In genomic region chr5:131759432-131759831, GRCm38 (mm10) we compare ENCODE assay signal across 25 mouse cellular contexts.
DNase-seq lines count a peak whose midpoint lies in the region; ATAC-seq lines count a peak whose summit lies in the region.
"Had no signal": no experiment of that assay in that cellular context is flagged by ENCODE, and none has a peak within 500 bp of the region (broad histone marks: within the 10 kb centered on the region; RNA-seq: fewer than 3 reads in every experiment).

No protein-coding gene starts in this region.

- ATAC-seq in hindbrain, embryonic 14.5 days (ENCODE audit: low FRiP score), result no peak
- ATAC-seq in embryonic facial prominence, embryonic 11.5 days (replicated peaks; ENCODE audit: insufficient number of reproducible peaks, low FRiP score, low TSS enrichment, low read depth), result peak; percentile 34; the same call in 1 of the 2 replicates
- ATAC-seq: forebrain, postnatal 0 days; intestine, postnatal 0 days; liver, embryonic 12.5 days; liver, postnatal 0 days had no signal

- 66% methylated on average over 13 of the region's 13 CpGs for WGBS in hindbrain, embryonic 14.5 days
- 89% methylated on average over 13 of the region's 13 CpGs for WGBS in hindbrain, embryonic 10.5 days
- WGBS in embryonic facial prominence, embryonic 11.5 days, result 74% methylated on average over 13 of the region's 13 CpGs

- peak; percentile 50 for DNase-seq in hindbrain, embryonic 14.5 days (ENCODE audit: low spot score)
- no peak for DNase-seq in hindbrain, embryonic 10.5 days (ENCODE audit: low spot score)
- peak; percentile 26 for DNase-seq in embryonic facial prominence, embryonic 11.5 days (ENCODE audit: low spot score)
- DNase-seq in forelimb bud, embryonic 11.5 days (ENCODE audit: low read depth, low spot score), result peak; percentile 35
- peak; percentile 39 for DNase-seq in mesoderm, embryonic 11.5 days (ENCODE audit: low read depth, low spot score)
- DNase-seq in left cerebral cortex, adult 18-20 months (ENCODE audit: low spot score in 2 of 2), result no peak
- DNase-seq in layer of hippocampus, postnatal 14 days (ENCODE audit: low spot score in 2 of 2), result no peak
- DNase-seq: adrenal gland, postnatal 25 days; B cell, adult 2 months; cerebellum, adult 11-12 months; cerebellum, postnatal 10 days; forebrain, postnatal 0 days; gastrocnemius, postnatal 10 days; heart, postnatal 14 days; kidney, postnatal 25 days; left cerebral cortex, postnatal 4 days; liver, postnatal 0 days; lung, postnatal 4 days; midbrain, embryonic 14.5 days; right cerebral cortex, postnatal 4 days; thymus, adult 2 months; thymus, postnatal 4 days had no signal

- no peaks in the 10 kb centered on the region; the same call in 1 of the 2 replicates for H3K4me1 ChIP-seq in hindbrain, embryonic 14.5 days (replicated peaks; ENCODE audit: control insufficient read depth, insufficient read depth, low read length)
- H3K4me1 ChIP-seq in hindbrain, embryonic 10.5 days (replicated peaks), result no peaks in the 10 kb centered on the region
- no peaks in the 10 kb centered on the region for H3K4me1 ChIP-seq in embryonic facial prominence, embryonic 11.5 days (ENCODE audit: control insufficient read depth, insufficient read depth, low read length)
- H3K4me1 ChIP-seq: liver, embryonic 12.5 days had no signal

- no peaks in the 10 kb centered on the region for H3K27me3 ChIP-seq in hindbrain, embryonic 14.5 days (ENCODE audit: control insufficient read depth, insufficient read depth, low read length)
- H3K27me3 ChIP-seq in hindbrain, embryonic 10.5 days (ENCODE audit: insufficient read depth, poor library complexity, severe bottlenecking), result peaks cover 5% of the 10 kb centered on the region; the same call in 1 of the 2 replicates
- no peaks in the 10 kb centered on the region for H3K27me3 ChIP-seq in embryonic facial prominence, embryonic 11.5 days (ENCODE audit: control insufficient read depth, insufficient read depth, low read length)
- H3K27me3 ChIP-seq: embryonic facial prominence, embryonic 13.5 days; liver, embryonic 12.5 days had no signal

- no peak overlapping the region for H3K4me2 ChIP-seq in hindbrain, embryonic 14.5 days (replicated peaks)
- no peak overlapping the region for H3K4me2 ChIP-seq in embryonic facial prominence, embryonic 11.5 days (ENCODE audit: low read depth, low read length)
- H3K4me2 ChIP-seq: embryonic facial prominence, embryonic 13.5 days; liver, embryonic 12.5 days had no signal

- H3K9ac ChIP-seq in hindbrain, embryonic 14.5 days, result no peak overlapping the region
- H3K9ac ChIP-seq in embryonic facial prominence, embryonic 11.5 days (replicated peaks; ENCODE audit: low read length), result no peak overlapping the region
- H3K9ac ChIP-seq: embryonic facial prominence, embryonic 13.5 days; forebrain, postnatal 0 days; liver, embryonic 12.5 days; liver, postnatal 0 days had no signal

- H3K4me3 ChIP-seq in hindbrain, embryonic 14.5 days (replicated peaks; ENCODE audit: low read length), result no peak overlapping the region
- H3K4me3 ChIP-seq in hindbrain, embryonic 10.5 days, result no peak overlapping the region
- H3K4me3 ChIP-seq in embryonic facial prominence, embryonic 11.5 days (ENCODE audit: low read depth, low read length), result no peak overlapping the region
- H3K4me3 ChIP-seq: embryonic facial prominence, embryonic 13.5 days; liver, embryonic 12.5 days had no signal

- no peak overlapping the region for H3K27ac ChIP-seq in hindbrain, embryonic 14.5 days
- H3K27ac ChIP-seq in hindbrain, embryonic 10.5 days, result no peak overlapping the region
- no peak overlapping the region for H3K27ac ChIP-seq in embryonic facial prominence, embryonic 11.5 days (replicated peaks; ENCODE audit: low read depth, low read length)
- H3K27ac ChIP-seq: embryonic facial prominence, embryonic 13.5 days; liver, embryonic 12.5 days had no signal

- no peaks in the 10 kb centered on the region for H3K9me3 ChIP-seq in hindbrain, embryonic 14.5 days (ENCODE audit: control insufficient read depth, low read length)
- no peaks in the 10 kb centered on the region for H3K9me3 ChIP-seq in hindbrain, embryonic 10.5 days
- no peaks in the 10 kb centered on the region for H3K9me3 ChIP-seq in embryonic facial prominence, embryonic 11.5 days (replicated peaks; ENCODE audit: control insufficient read depth, low read length)
- H3K9me3 ChIP-seq: embryonic facial prominence, embryonic 13.5 days; liver, embryonic 12.5 days had no signal

- H3K36me3 ChIP-seq in hindbrain, embryonic 14.5 days (replicated peaks; ENCODE audit: control insufficient read depth, insufficient read depth), result no peaks in the 10 kb centered on the region
- H3K36me3 ChIP-seq in hindbrain, embryonic 10.5 days, result no peaks in the 10 kb centered on the region
- no peaks in the 10 kb centered on the region for H3K36me3 ChIP-seq in embryonic facial prominence, embryonic 11.5 days (replicated peaks; ENCODE audit: control insufficient read depth, insufficient read depth, low read depth, low read length)
- H3K36me3 ChIP-seq: embryonic facial prominence, embryonic 13.5 days; liver, embryonic 12.5 days had no signal

Comparison
In these comparisons a context has a peak if more than half of its experiments do, and no peak if none do; other contexts are left out.
1. DNase-seq: peak in hindbrain, embryonic 14.5 days (single experiment), embryonic facial prominence, embryonic 11.5 days (single experiment), forelimb bud, embryonic 11.5 days (single experiment) and mesoderm, embryonic 11.5 days (single experiment); none in hindbrain, embryonic 10.5 days (single experiment), left cerebral cortex, adult 18-20 months (0 of 2) and layer of hippocampus, postnatal 14 days (0 of 2).